Mouse (Mus musculus) right cerebral cortex, postnatal 10 days (tissue): ENCODE measurements at regions not wholly inside any gene's neighbourhood (a gene's known extent, or its start where the extent isn't known, plus 50 kb on each side); places are given as distances from the start of the nearest gene placed in this dataset.
A peak's percentile ranks its signal among the peaks of the same experiment; 100 is the strongest.

Experiments
- DNase-seq, 2 experiments: peaks; one replicate each; pipeline ENCODE4 v3.0.0; 2021; ENCODE audit warnings: low spot score in 2 of 2

DNA sequence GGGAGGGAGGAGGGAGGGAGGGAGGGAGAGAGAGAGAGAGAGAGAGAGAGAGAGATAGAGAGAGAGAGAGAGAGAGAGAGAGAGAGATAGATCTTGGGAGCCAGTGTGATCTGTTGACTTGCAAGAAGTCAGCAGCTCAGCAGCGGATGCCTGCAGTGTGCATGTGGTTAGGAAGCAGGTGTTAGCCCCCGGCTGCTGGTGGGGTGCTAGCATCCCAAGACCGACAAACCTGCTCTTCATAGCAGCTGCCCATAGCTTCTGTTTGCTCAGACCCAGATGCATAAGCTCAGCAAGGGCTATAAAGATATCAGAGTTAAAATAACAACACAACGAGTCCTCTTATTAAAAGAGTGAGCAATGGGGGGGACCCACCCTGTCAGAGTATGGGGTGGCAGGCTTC, 88.7 kb upstream of the Hdac4 start:
- no peak for DNase-seq

DNA sequence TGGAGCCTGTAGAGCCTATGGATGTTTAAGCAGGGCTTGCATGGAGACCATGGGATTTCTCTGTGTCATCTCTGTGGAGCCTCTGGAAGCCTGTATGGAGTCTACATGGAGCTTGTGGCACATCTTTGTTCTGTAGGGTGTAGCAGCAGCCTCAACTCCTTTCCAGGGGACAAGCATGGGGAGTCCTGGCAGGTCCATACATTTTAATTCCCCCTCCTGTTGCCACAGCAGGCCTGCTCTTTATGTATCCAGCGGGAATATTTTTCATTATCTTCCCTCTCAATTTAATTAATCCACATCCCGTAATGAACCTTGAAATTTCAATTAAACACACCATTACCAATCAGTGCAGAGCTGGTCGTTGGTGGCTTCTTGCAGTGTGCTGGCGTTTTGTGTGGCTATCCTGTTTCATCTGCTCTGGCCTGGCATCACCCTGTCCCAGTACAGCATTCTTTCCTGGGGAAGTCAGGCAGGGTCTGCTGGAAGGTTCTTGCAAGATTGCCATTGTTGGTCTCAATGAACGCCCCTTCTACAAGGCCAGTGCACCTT, 81.8 kb upstream of the Hdac4 start:
- DNase-seq: no peak

DNA sequence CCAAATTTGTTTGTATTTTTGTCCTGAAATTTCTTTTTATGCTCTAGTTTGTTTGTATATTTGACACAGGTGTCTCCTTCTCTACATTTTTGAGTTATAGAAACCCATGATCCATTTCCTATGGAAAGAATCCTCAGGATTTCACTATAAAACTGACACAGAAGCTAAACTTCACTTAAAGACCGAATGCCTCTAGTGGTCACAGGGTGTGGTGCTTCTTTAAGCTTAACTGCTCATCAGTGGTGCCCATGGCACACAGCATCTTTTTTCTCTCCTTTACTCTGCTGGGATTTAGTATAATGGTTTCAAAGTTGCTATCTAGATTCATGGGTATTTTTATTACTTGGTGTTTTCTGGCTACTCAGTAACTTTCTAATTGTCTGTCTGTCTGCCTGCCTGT, 79.9 kb upstream of the Hdac4 start:
- no peak for DNase-seq

DNA sequence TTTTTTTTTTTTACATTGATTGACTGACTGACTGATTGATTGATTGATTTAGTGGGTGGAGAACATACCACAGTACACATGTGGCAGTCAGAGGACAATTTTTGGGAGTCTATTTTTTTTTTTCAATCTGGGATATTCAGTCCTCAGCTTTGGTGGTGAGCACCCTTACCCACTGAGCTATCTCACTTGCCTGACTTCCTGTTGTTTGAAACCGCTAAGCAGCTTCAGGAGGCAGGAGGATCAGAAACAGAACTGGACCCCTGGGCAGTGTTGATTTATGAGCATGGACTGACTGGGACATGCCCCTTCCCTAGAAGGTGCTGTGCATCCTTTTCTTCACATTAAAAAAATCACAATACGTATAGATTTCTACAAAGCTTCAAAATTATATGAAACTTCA, 78.3 kb upstream of the Hdac4 start:
- DNase-seq: no peak

DNA sequence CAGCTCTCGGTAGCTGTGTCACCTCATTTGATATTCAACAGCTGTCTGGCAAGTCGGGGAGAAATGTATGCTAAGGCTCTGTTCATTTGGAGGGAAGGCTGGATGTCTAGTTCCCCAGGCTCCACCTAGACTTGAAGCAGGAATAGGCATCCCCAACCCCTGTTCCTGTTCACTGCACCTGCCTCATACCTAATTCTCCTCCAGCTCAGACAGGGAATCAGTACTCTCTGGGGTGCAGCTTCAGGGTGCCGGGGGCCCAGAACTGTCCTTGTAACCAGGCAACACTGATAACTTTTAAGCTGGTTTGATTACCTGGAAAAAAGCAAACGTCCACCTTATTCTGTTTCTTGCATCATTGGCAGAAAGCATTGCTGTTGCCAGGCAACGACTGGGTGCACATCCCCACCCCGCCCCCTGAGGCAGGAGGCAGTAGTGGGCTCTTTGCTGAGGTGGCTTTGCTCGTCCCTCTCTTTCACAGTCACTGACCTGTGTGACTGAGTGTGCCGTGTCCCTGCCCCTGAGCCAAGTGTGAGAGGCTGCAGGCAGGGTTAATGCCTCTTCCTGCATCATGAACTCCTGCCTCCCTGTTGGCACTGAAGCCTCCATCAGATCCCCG, 76.3 kb upstream of the Hdac4 start:
- DNase-seq: no peak

DNA sequence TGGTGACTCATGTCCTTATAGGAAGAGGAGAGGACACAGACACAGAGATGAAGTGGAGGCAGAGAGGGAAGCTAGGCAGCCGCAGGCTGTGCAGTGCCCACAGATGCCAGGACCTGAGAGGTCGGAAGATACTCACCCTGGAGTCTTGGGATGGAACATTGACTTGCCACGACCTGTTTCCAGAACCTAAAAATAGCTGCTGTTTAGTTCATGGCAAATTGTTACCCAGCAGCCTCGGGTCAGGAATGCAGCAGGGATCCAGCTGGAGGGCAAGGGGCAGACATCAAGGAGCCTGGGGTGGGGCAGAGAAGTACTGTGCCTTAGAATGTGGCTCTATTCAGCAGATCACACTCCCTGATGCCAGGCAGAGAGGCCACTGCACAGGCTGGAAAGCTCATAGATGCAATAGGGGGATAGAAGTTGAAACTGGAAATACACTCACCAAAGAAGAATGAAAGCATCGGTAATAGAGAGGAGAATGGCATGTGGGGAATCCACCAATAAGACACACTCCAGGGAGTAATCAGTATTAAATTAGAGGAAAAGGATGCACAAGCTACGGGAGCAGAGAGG, 75.1 kb upstream of the Hdac4 start:
- DNase-seq: no peak

DNA sequence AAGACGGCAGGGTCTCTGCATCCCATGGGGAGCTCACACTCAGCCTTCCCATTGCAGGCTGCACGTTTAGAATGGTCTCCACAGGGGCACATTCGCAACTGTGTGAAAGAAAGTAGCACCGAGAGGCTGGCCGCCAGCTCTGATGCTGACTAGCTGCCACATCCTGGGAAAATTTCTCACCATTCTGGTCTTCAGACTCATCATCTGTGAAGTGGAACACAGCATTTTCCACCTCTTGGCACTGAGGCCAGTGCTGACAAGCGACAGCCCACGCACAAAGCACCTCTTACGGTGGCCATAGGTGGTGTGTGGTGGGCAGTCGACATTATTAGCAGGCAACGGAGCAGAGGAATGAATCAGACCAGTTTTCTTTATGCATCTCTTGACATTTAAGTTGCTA, 74.0 kb upstream of the Hdac4 start:
- DNase-seq: peak; percentile 47 to 50

DNA sequence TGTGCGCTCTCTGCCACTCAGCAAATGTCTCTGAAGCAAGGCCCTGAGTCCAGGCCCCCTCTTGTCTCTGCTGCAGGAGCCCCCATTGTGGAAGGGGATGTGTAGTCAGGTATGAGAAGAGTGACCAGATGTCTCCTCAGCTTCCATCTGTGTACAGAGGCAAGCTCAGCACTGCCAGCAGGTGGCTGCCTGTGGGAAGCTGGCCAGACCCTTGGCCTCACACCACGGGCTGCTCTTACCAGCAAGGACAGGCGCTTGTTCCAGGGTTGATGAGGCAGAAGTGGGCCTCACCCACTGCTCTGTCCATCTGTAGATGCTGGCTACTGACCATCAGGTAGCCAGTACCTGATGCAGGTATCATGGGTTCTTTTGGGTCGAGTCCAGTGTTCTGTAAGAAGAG, 69.4 kb upstream of the Hdac4 start:
- DNase-seq: no peak

DNA sequence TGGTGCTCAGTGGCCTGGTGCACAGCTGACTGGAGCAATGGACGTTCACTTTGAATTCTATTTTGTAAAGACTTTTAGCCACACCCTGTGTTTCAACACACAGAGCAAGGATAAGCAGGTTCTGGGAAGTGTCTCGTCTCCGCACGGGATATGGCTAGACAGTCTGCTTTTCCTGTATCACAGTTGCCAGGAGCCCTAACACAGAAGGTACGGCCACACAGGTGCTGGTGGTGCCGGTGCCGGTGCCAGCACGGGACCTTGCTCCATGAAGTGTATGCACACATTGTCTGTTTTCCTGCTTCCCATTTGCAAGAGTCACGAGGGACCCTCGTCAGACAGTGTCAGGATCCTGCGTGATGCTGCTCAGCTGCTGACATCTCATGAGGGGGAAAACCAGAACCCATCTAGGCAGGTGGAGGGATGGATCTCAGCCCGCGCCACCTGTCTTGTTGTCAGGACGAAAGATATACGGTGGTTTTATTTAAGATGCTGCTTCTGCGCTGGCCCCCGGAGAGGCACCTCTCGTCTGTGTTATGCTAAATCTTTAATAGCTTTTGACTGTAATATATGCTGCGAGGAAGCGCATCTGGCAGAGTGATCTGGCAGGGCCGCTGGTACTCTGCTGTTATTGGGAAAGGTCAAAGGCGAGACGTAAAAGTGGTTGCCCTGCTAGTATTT, 64.4 kb upstream of the Hdac4 start:
- DNase-seq: no peak

DNA sequence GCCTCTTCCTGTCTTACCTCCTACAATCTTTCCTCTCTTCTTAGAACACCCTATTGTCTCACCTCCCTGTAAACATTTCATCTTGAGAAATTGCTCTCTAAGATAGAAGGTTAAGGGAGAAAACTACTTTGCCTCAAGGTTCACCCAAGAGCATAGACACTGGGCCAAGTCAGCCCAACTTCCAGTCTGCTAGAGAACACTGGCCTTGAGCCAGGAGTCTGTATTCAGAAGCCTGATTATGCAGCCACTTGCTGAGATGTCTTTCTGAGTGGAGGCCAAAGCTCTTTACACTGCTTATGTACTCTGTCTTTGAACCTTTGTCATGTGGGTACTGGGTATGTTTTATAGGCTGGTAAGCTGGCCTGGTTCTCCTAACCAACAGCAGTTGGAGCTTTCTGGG, 62.5 kb upstream of the Hdac4 start:
- peak; percentile 55 to 60 for DNase-seq

DNA sequence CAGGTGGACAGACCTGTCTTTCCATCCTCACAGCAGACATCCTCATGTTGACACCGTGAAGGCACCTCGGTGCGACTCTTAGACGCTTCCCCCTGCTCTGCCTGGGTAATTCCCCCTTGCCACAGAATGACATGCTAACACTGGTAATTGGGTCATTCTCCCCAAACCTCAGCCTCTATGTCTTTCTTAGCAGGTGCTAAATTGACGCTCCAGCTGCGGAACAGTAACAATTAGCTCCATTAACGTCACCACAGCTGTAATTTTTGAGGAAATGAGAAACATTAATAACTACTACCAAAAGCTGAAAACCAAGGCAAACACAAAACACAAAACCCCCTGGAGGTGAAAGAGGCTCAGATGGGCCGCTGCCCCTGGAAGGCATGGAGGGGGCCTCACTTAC, 57.6 kb upstream of the Hdac4 start:
- DNase-seq: no peak

DNA sequence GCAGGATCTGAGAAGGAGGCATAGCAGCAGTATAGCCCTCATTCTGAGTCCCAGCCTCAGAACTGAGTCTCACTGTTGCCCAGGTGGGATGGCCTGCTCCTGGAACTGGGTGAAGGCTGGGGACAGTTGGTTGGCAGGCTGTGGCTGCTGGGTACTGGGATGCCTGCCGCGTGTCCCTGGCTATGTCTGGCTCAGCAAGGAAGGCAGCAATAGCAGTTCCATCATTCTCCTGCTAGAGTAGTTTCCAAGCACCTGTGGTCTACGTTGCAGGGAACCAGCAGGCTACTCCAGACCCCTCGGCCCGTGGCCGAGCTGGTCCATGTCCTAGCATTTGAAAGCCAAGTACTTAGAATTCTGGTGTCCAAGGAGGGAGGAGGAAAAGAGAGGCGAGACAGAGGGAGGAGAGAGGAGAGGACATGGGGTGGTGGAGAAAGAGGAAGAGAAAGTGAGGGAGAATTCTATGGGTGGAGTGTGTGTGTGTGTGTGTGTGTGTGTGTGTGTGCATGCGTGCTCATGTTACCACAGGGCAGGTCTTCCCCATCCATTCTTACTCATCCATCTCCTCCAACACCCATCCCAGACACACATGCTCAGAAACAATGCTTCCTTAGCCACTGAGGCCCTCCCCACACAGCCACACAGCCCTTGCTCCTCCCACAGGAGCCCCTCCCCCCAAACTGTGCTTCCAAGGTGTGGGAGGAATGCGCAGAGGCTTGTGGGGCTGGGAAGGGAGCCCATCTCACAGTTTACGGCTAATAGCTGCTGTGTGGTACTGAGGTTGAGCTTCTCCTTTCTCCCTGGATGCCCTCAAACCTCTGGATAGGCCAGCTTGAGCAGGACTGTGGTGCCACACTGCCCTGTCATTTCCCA, 55.3 kb upstream of the Hdac4 start:
- no peak for DNase-seq
